Mouse (Mus musculus): Measurements from ENCODE around the gene Tspan12.

DNA sequence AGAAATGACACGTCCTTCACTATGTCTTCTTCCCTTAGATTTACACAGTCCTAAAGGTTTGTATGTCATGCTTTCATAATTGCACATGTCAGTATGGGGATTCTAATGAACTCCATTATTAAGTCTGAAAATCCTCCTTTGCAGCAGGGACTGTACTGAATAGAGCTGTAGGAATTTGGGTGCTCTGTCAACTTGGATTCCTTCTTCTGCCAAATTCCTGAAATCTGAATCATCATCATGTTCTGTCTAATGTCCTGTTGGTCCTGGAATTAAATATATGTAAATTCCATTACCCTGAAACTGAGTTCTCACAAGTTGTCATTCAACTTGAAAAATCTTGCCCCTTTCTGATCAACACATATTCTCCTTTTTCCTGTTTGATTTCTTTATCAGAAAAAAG, 104.8 kb downstream of the Tspan12 start:
- TF ChIP-seq BHLHE40 (IDR thresholded peaks at IDR 0.05; ENCODE audit: borderline replicate concordance, low read depth, low read length) (no peak), GATA1 (IDR thresholded peaks at IDR 0.05; ENCODE audit: low read depth, low read length) (no peak), ELF1 (IDR thresholded peaks at IDR 0.05; ENCODE audit: low read depth, low read length) (no peak), MEF2A (IDR thresholded peaks at IDR 0.05; ENCODE audit: extremely low read depth, insufficient replicate concordance, low read depth, low read length, poor library complexity, severe bottlenecking) (no peak), ZC3H11A (IDR thresholded peaks at IDR 0.05; ENCODE audit: low read depth, low read length) (no peak), EP300 (IDR thresholded peaks at IDR 0.05; ENCODE audit: low read depth in 1 of 2, low read length in 2 of 2) (no peak), MXI1 (IDR thresholded peaks at IDR 0.05; ENCODE audit: low read depth, low read length) (no peak), HCFC1 (IDR thresholded peaks at IDR 0.05; ENCODE audit: low read depth, low read length) (no peak), GABPA (IDR thresholded peaks at IDR 0.05; ENCODE audit: low read depth, low read length) (no peak), POLR2A (IDR thresholded peaks at IDR 0.05; ENCODE audit: control insufficient read depth in 1 of 2, insufficient read depth in 1 of 2, low read depth in 1 of 2, low read length in 2 of 2, poor library complexity in 1 of 2) (no peak)
